Mouse (Mus musculus) midbrain, embryonic 15.5 days (tissue): ENCODE data around the gene Itga10. TPM values are rescaled to one million over a fixed set of nuclear protein-coding genes. Genes with fewer than 3 reads are reported as not detected.

Source experiments
- ATAC-seq: fragments of 200-750 bp; cut with Nextera tagmentation; replicated peaks from 2 replicates; pipeline ENCODE4 v1.8.0; 2017; ENCODE audit warnings: moderate TSS enrichment
- H3K27ac ChIP-seq: fragments of 300-500 bp; sonication (generic); 2 replicates; pipeline ENCODE4 v1.5.1; 2015; ENCODE audit warnings: mild to moderate bottlenecking, inconsistent platforms
- H3K27me3 ChIP-seq: fragments of 300-500 bp; sonication (generic); replicated peaks from 2 replicates; pipeline ENCODE4 v1.6.1; 2015; ENCODE audit warnings: inconsistent platforms
- H3K36me3 ChIP-seq: fragments of 300-500 bp; sonication (generic); replicated peaks from 2 replicates; pipeline ENCODE4 v1.6.1; 2015; ENCODE audit warnings: inconsistent platforms
- H3K4me1 ChIP-seq: fragments of 300-500 bp; sonication (generic); 2 replicates; pipeline ENCODE4 v1.6.1; 2015; ENCODE audit warnings: inconsistent platforms
- H3K4me2 ChIP-seq: fragments of 300-500 bp; sonication (generic); 2 replicates; pipeline ENCODE4 v1.6.1; 2015; ENCODE audit warnings: inconsistent platforms, mild to moderate bottlenecking, moderate library complexity
- H3K4me3 ChIP-seq: fragments of 300-500 bp; sonication (generic); 2 replicates; pipeline ENCODE4 v1.5.1; 2015; ENCODE audit warnings: mild to moderate bottlenecking, inconsistent platforms
- H3K9ac ChIP-seq: fragments of 300-500 bp; sonication (generic); 2 replicates; pipeline ENCODE4 v1.6.1; 2015; ENCODE audit warnings: mild to moderate bottlenecking, inconsistent platforms
- H3K9me3 ChIP-seq: fragments of 300-500 bp; sonication (generic); 2 replicates; pipeline ENCODE4 v1.6.1; 2016; ENCODE audit warnings: inconsistent platforms
- WGBS: fragments of 180-500 bp; shearing (Covaris S2); methylation state at CpG from one replicate; pipeline ENCODE4 v1.1.7; 2015; ENCODE audit warnings: mixed read lengths; 5-methylcytosine and 5-hydroxymethylcytosine counted together
- polyA plus RNA-seq: library from polyadenylated mRNA; unstranded; fragments of >200 nt; fragmentation: Nextera tagmentation; extraction: Ambion mirVana; gene quantifications from 2 replicates; pipeline ENCODE4 v1.2.1, GENCODE M21; 2015

Itga10 gene
- polyA plus RNA-seq, 1 experiment from 2014 or later: 1.6 TPM

DNA sequence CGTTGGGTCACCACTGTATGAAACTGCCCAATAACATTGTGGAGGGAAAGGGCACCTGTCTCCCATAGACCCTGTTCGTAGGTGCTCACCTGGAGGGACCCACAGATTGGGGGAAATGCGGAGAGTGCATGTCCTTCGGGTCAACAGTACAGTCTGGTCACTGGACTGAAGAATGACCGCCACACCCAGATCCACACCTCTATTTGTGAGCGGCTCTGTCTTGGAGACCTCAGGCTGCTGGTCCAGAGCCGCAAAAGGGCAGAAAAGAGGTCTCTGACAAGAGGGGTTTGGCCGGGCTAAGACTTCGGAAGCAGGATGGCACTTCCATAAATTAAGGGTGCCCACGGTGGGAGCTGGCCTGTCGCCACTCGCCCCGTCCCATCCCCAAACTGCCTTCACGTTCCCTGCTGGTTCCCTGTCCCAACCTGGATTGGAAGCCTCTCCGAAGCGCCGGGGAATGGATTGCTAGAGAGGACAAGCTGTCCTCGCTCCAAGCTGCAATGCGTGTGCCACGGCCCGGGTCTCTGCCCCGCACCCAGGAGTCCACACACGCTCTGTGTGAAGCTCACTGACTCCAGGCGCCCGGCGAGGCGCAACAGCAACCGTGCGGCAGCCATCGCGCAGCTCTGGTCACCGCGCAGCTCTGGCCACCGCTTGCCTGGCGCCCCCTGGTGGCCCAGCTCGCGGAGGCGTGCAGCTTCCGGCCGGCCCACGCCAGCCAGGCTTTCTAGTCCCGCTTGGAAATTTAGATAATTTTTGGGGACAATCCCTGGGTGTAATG is 62.7 kb downstream of the Itga10 start, which contains the start of gene Nudt17:
Nudt17 (minus strand) TSS at position 660 of the 781 bp plus-strand sequence.
- H3K4me3 ChIP-seq: peak within 1 kb of the TSS; percentile 46
- no peaks in the 10 kb centered on the region for H3K27me3 ChIP-seq
- H3K9ac ChIP-seq: peak within 1 kb of the TSS; percentile 69
- no peak within 1 kb of the TSS for H3K27ac ChIP-seq
- H3K9me3 ChIP-seq: no peaks in the 10 kb centered on the region
- WGBS: 4% methylated on average over 42 of the region's 42 CpGs
- peak within 1 kb of the TSS; percentile 90 for H3K4me2 ChIP-seq
- peaks cover 22% of the 10 kb centered on the region for H3K36me3 ChIP-seq
- peaks cover 7% of the 10 kb centered on the region; the same call in 1 of the 2 replicates for H3K4me1 ChIP-seq
- peak; percentile 91 for ATAC-seq

DNA sequence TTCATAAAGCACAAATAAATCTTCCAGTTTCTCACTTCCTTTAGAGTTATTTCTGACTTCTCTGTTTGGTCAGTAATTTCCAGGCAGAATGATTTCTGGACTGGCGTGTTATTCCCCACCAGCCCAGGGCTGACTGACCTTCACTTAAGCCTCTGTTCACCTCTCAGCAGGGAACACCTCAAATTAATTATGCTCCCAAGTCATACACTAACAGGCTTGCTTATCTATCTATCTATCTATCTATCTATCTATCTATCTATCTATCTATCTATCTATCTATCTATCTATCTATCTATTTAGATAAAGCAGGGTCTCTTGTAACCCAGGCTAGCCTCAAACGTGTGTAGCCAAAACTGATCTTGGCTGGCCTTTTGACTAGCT is 63.3 kb downstream of the Itga10 start:
- Histone ChIP-seq H3K36me3 (peaks cover 24% of the 10 kb centered on the region), H3K4me3 (peak overlapping the region; percentile 46), H3K9me3 (no peaks in the 10 kb centered on the region), H3K9ac (no peak overlapping the region), H3K27me3 (no peaks in the 10 kb centered on the region), H3K27ac (no peak overlapping the region), H3K4me1 (peaks cover 7% of the 10 kb centered on the region; the same call in 1 of the 2 replicates), H3K4me2 (peak overlapping the region; percentile 90)
- ATAC-seq: 0 out of 2 replicates have a peak, but pooled peaks have one; percentile 12
- 49% methylated on average over 2 of the region's 2 CpGs for WGBS

Other genes with a start within 250 kb of the Itga10 start
- not detected in 2 replicates for gene BC107364, start 193.3 kb upstream of the Itga10 start, polyA plus RNA-seq
- gene Hfe2, start 120.4 kb upstream of the Itga10 start, polyA plus RNA-seq: 1.2 and 1.4 TPM in 2 replicates
- gene Txnip, start 87.6 kb upstream of the Itga10 start, polyA plus RNA-seq: 52.0 TPM in 2 replicates
- 1.1 and 2.1 TPM in 2 replicates for gene Gm16253, start 68.6 kb upstream of the Itga10 start, polyA plus RNA-seq
- 35.7 and 36.9 TPM in 2 replicates for gene Polr3gl, start 51.4 kb upstream of the Itga10 start, polyA plus RNA-seq
- gene Ankrd34a, start 48.9 kb upstream of the Itga10 start, polyA plus RNA-seq: 15.0 and 16.7 TPM in 2 replicates
- 3.9 and 4.5 TPM in 2 replicates for gene Lix1l, start 44.4 kb upstream of the Itga10 start, polyA plus RNA-seq
- 121 and 127 TPM in 2 replicates for gene Rbm8a, start 15.7 kb upstream of the Itga10 start, polyA plus RNA-seq
- 58.7 and 58.8 TPM in 2 replicates for gene Pex11b, start 10.2 kb upstream of the Itga10 start, polyA plus RNA-seq
- gene Gm42957, start 10.1 kb upstream of the Itga10 start, polyA plus RNA-seq: 0.11 and 0.34 TPM in 2 replicates
- gene Ankrd35, start 24.5 kb downstream of the Itga10 start, polyA plus RNA-seq: 2.1 TPM in 2 replicates
- gene Pias3, start 50.8 kb downstream of the Itga10 start, polyA plus RNA-seq: 37.8 and 38.7 TPM in 2 replicates
- 13.5 and 15.4 TPM in 2 replicates for gene Nudt17, start 63.0 kb downstream of the Itga10 start, polyA plus RNA-seq
- 33.7 and 33.8 TPM in 2 replicates for gene Polr3c, start 82.0 kb downstream of the Itga10 start, polyA plus RNA-seq
- gene Rnf115, start 82.1 kb downstream of the Itga10 start, polyA plus RNA-seq: 67.1 and 73.4 TPM in 2 replicates
- 0.17 and 0.36 TPM in 2 replicates for gene Pdzk1, start 183.7 kb downstream of the Itga10 start, polyA plus RNA-seq
- gene Cd160, start 183.8 kb downstream of the Itga10 start, polyA plus RNA-seq: 0.19 and 0.22 TPM in 2 replicates